In the genomic region with DNA sequence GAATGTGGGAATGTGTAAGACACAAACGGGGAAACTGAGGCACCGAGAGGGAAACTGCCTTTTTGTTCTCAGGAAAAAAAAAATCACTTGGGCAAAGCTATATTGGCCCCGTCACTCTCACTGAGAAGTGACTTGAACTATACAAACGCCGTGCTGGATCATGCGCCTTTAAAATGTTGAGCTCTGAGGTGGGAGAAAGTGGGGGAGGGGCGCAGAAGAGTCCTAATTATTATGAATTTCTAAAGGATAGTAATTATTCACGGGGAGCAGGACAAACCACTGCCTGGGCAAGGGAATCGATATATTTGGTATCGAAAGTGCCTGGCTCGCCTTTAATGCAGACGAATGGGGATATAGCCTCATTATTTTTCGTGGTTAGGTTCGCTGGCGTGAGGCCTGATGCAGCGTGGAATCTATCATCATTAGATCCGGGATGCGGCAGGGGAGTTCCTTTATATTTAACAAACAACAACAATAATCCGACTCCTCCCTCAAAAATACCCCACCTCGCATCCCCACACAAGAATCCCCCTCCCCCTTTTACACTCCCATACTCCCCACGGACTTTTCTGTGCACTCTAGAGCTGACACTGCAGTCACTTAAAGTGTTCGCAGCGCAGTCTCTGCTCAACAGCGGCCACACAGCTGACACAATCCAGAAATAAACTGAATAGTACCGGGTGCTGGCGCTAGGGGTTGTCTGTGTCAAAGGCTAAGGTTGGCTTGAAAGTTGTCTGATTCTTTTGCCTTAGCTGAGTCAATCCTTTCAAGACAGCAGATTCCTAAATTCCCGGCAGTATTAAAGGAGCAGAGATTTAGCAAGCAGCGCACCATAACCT, we compare ENCODE assay signal across 9 mouse cellular contexts. TPM values are rescaled to one million over a fixed set of nuclear protein-coding genes. Genes with fewer than 3 reads are reported as not detected.
A peak's percentile ranks its signal among the peaks of the same experiment; 100 is the strongest.
DNase-seq lines count a peak whose midpoint lies in the region; ATAC-seq and TF ChIP-seq lines count a peak whose summit lies in the region.
"Had no signal": no experiment of that assay in that cellular context is flagged by ENCODE, and none has a peak within 500 bp of the region (broad histone marks: within the 10 kb centered on the region; RNA-seq: fewer than 3 reads in every experiment).

No protein-coding gene starts in this region.

- no peak for ATAC-seq in heart, embryonic 13.5 days (ENCODE audit: extremely low read depth, insufficient number of reproducible peaks, low FRiP score, low TSS enrichment)
- no peak for ATAC-seq in embryonic facial prominence, embryonic 12.5 days (ENCODE audit: insufficient number of reproducible peaks, insufficient read depth, low FRiP score, low TSS enrichment)
- peak; percentile 89 for ATAC-seq in hindbrain, postnatal 0 days
- ATAC-seq in neural tube, embryonic 14.5 days (ENCODE audit: low read depth), result peak; percentile 84

- no peak for DNase-seq in heart, postnatal 36 days
- DNase-seq in R1 (ENCODE audit: low read depth, low spot score), result peak; percentile 63
- DNase-seq in hindbrain, postnatal 0 days (ENCODE audit: low spot score), result peak; percentile 87
- no peak for DNase-seq in B cell, adult 2 months
- DNase-seq in urinary bladder, adult 18-20 months (ENCODE audit: low spot score in 2 of 2), result no peak

- no peaks in the 10 kb centered on the region for H3K9me3 ChIP-seq in heart, embryonic 13.5 days
- H3K9me3 ChIP-seq in embryonic facial prominence, embryonic 12.5 days, result no peaks in the 10 kb centered on the region
- H3K9me3 ChIP-seq in hindbrain, postnatal 0 days (ENCODE audit: low read length), result no peaks in the 10 kb centered on the region
- no peaks in the 10 kb centered on the region for H3K9me3 ChIP-seq in neural tube, embryonic 14.5 days (ENCODE audit: control insufficient read depth, low read length)

- H3K4me3 ChIP-seq in heart, embryonic 13.5 days, result 0 out of 2 replicates have a peak overlapping the region, but pooled peaks have one; percentile 6
- H3K4me3 ChIP-seq in embryonic facial prominence, embryonic 12.5 days, result peak overlapping the region; percentile 18; the same call in 1 of the 2 replicates
- H3K4me3 ChIP-seq in hindbrain, postnatal 0 days (ENCODE audit: low read length), result peak overlapping the region; percentile 35
- H3K4me3 ChIP-seq in neural tube, embryonic 14.5 days (ENCODE audit: low read depth, low read length), result peak overlapping the region; percentile 30

- H3K36me3 ChIP-seq in heart, embryonic 13.5 days, result no peaks in the 10 kb centered on the region
- H3K36me3 ChIP-seq in embryonic facial prominence, embryonic 12.5 days, result no peaks in the 10 kb centered on the region
- H3K36me3 ChIP-seq in hindbrain, postnatal 0 days (ENCODE audit: insufficient read depth, low read length), result no peaks in the 10 kb centered on the region
- no peaks in the 10 kb centered on the region for H3K36me3 ChIP-seq in neural tube, embryonic 14.5 days (ENCODE audit: control insufficient read depth, insufficient read depth, low read length)

- H3K9ac ChIP-seq in heart, embryonic 13.5 days, result no peak overlapping the region
- no peak overlapping the region for H3K9ac ChIP-seq in embryonic facial prominence, embryonic 12.5 days
- 0 out of 2 replicates have a peak overlapping the region, but pooled peaks have one; percentile 24 for H3K9ac ChIP-seq in hindbrain, postnatal 0 days (replicated peaks; ENCODE audit: low read length)
- peak overlapping the region; percentile 25; the same call in 1 of the 2 replicates for H3K9ac ChIP-seq in neural tube, embryonic 14.5 days (replicated peaks; ENCODE audit: low read depth, low read length)

- peak; percentile 83 for TF ChIP-seq CTCF in hindbrain, postnatal 0 days (IDR thresholded peaks at IDR 0.05; ENCODE audit: low read depth)

- H3K27ac ChIP-seq in heart, embryonic 13.5 days (replicated peaks), result no peak overlapping the region
- H3K27ac ChIP-seq in embryonic facial prominence, embryonic 12.5 days, result no peak overlapping the region
- no peak overlapping the region for H3K27ac ChIP-seq in hindbrain, postnatal 0 days
- no peak overlapping the region for H3K27ac ChIP-seq in neural tube, embryonic 14.5 days (ENCODE audit: low read depth, low read length)

- 3% methylated on average over 28 of the region's 28 CpGs for WGBS in heart, embryonic 13.5 days
- WGBS in embryonic facial prominence, embryonic 12.5 days, result 3% methylated on average over 28 of the region's 28 CpGs
- WGBS in hindbrain, postnatal 0 days, result 3% methylated on average over 28 of the region's 28 CpGs
- 2% methylated on average over 28 of the region's 28 CpGs for whole genome bisulfite sequencing in neural tube, embryonic 14.5 days

- H3K4me1 ChIP-seq in heart, embryonic 13.5 days, result peaks cover 9% of the 10 kb centered on the region
- H3K4me1 ChIP-seq in embryonic facial prominence, embryonic 12.5 days, result no peaks in the 10 kb centered on the region
- H3K4me1 ChIP-seq in hindbrain, postnatal 0 days (ENCODE audit: insufficient read depth, low read length), result peaks cover 6% of the 10 kb centered on the region
- H3K4me1 ChIP-seq in neural tube, embryonic 14.5 days (ENCODE audit: control insufficient read depth, insufficient read depth, low read length), result peaks cover 16% of the 10 kb centered on the region

- H3K27me3 ChIP-seq in heart, embryonic 13.5 days (replicated peaks), result peaks cover 67% of the 10 kb centered on the region
- H3K27me3 ChIP-seq in embryonic facial prominence, embryonic 12.5 days, result peaks cover 60% of the 10 kb centered on the region
- H3K27me3 ChIP-seq in hindbrain, postnatal 0 days (ENCODE audit: insufficient read depth, low read length), result peaks cover 6% of the 10 kb centered on the region; the same call in 1 of the 2 replicates
- peaks cover 14% of the 10 kb centered on the region for H3K27me3 ChIP-seq in neural tube, embryonic 14.5 days (ENCODE audit: control insufficient read depth, insufficient read depth, low read length)

- peak overlapping the region; percentile 49 for H3K4me2 ChIP-seq in heart, embryonic 13.5 days
- peak overlapping the region; percentile 38 for H3K4me2 ChIP-seq in embryonic facial prominence, embryonic 12.5 days (replicated peaks)
- H3K4me2 ChIP-seq in hindbrain, postnatal 0 days (ENCODE audit: low read depth, low read length), result peak overlapping the region; percentile 65
- peak overlapping the region; percentile 55 for H3K4me2 ChIP-seq in neural tube, embryonic 14.5 days (ENCODE audit: low read depth, low read length)

- intact Hi-C loops in heart, postnatal 36 days (cut with DNase I), result no loop called here

RNA-seq across cellular contexts. Expression of a gene that starts 10.1 kb away (rescaled TPM):
- polyA plus RNA-seq in heart, embryonic 13.5 days (2015; fragmentation: Nextera tagmentation; extraction: Ambion mirVana), result 0.09 and 0.15 TPM in 2 replicates
- total RNA-seq in heart, postnatal 36 days (2021), result not detected
- 1.1 TPM in 2 replicates for polyA plus RNA-seq in embryonic facial prominence, embryonic 12.5 days (2016; fragmentation: Nextera tagmentation; extraction: Ambion mirVana)
- total RNA-seq in hindbrain, postnatal 0 days (2014; rRNA removed), result 65.3 and 68.5 TPM in 2 replicates
- polyA plus RNA-seq in hindbrain, postnatal 0 days (2015; fragmentation: Nextera tagmentation; extraction: Ambion mirVana), result 94.8 and 99.9 TPM in 2 replicates
- polyA plus RNA-seq in neural tube, embryonic 14.5 days (2014; fragmentation: Nextera tagmentation; extraction: Ambion mirVana), result 108 and 122 TPM in 2 replicates
- total RNA-seq: MEL had no signal

Comparison
In these comparisons a context has a peak if more than half of its experiments do, and no peak if none do; other contexts are left out.
1. ATAC-seq: peak in hindbrain, postnatal 0 days (single experiment) and neural tube, embryonic 14.5 days (single experiment); none in heart, embryonic 13.5 days (single experiment) and embryonic facial prominence, embryonic 12.5 days (single experiment).
2. H3K9ac ChIP-seq: peak in hindbrain, postnatal 0 days (single experiment) and neural tube, embryonic 14.5 days (single experiment); none in heart, embryonic 13.5 days (single experiment) and embryonic facial prominence, embryonic 12.5 days (single experiment).
3. DNase-seq: peak in R1 (single experiment) and hindbrain, postnatal 0 days (single experiment); none in heart, postnatal 36 days (0 of 2), B cell, adult 2 months (0 of 2) and urinary bladder, adult 18-20 months (0 of 2).
4. RNA of a gene that starts 10.1 kb away (polyA plus RNA-seq): 108 to 122 TPM in neural tube, embryonic 14.5 days and 94.8 to 99.9 TPM in hindbrain, postnatal 0 days; 1.1 TPM in embryonic facial prominence, embryonic 12.5 days and 0.09 to 0.15 TPM in heart, embryonic 13.5 days; every median in the first group is over 10 times any median in the second.
5. Peak in every context shown above with its lines, with median percentiles within 50 percentile points of each other: H3K4me2 ChIP-seq and H3K4me3 ChIP-seq.